50 mouse cellular contexts compared by ENCODE assay signal in genomic region chr1:82993947-82994346, GRCm38 (mm10). TPM values are rescaled to one million over a fixed set of nuclear protein-coding genes. Genes with fewer than 3 reads are reported as not detected.
"Had no signal": no experiment of that assay in that cellular context is flagged by ENCODE, and none has a peak within 500 bp of the region (broad histone marks: within the 10 kb centered on the region; RNA-seq: fewer than 3 reads in every experiment).

No protein-coding gene starts in this region.

- ATAC-seq: hindbrain, embryonic 16.5 days; hindbrain, postnatal 0 days; inflammation-experienced regulatory T-cells, adult 6 months; intestine, embryonic 15.5 days; intestine, embryonic 16.5 days; intestine, postnatal 0 days had no signal

- H3K27me3 ChIP-seq: heart, embryonic 13.5 days; heart, embryonic 15.5 days; hindbrain, embryonic 12.5 days; hindbrain, embryonic 13.5 days; hindbrain, embryonic 15.5 days; intestine, embryonic 15.5 days; kidney, embryonic 15.5 days had no signal

- H3K27ac ChIP-seq: heart, embryonic 13.5 days; heart, embryonic 15.5 days; hindbrain, embryonic 10.5 days; hindbrain, embryonic 12.5 days; hindbrain, embryonic 13.5 days; hindbrain, embryonic 14.5 days; hindbrain, embryonic 15.5 days; hindbrain, postnatal 0 days; intestine, embryonic 15.5 days; kidney, embryonic 15.5 days; kidney, postnatal 0 days; layer of hippocampus, adult 2 months; left cerebral cortex, adult 2 months had no signal

- H3K36me3 ChIP-seq: heart, embryonic 13.5 days; heart, embryonic 15.5 days; hindbrain, embryonic 10.5 days; hindbrain, embryonic 12.5 days; hindbrain, embryonic 13.5 days; hindbrain, embryonic 15.5 days; intestine, embryonic 15.5 days; kidney, embryonic 15.5 days had no signal

- H3K4me2 ChIP-seq: heart, embryonic 13.5 days; heart, embryonic 15.5 days; hindbrain, embryonic 12.5 days; hindbrain, embryonic 13.5 days; hindbrain, embryonic 14.5 days; hindbrain, embryonic 15.5 days; intestine, embryonic 15.5 days; kidney, embryonic 15.5 days had no signal

- DNase-seq: heart, postnatal 10 days; heart, postnatal 14 days; heart, postnatal 36 days; heart, postnatal 4 days; kidney, adult 11 months; kidney, adult 18-20 months; kidney, adult 2 months; kidney, adult 8-10 months; kidney, adult 9 months; kidney, postnatal 10 days; kidney, postnatal 14 days; kidney, postnatal 25 days; kidney, postnatal 36 days; kidney, postnatal 4 days; layer of hippocampus, adult 9-11 months; layer of hippocampus, postnatal 36 days had no signal

- H3K9ac ChIP-seq: heart, embryonic 13.5 days; heart, embryonic 15.5 days; hindbrain, embryonic 12.5 days; hindbrain, embryonic 13.5 days; hindbrain, embryonic 14.5 days; hindbrain, embryonic 15.5 days; intestine, embryonic 15.5 days; kidney, embryonic 15.5 days had no signal

- H3K9me3 ChIP-seq: heart, embryonic 13.5 days; heart, embryonic 15.5 days; hindbrain, embryonic 10.5 days; hindbrain, embryonic 12.5 days; hindbrain, embryonic 13.5 days; hindbrain, embryonic 15.5 days; intestine, embryonic 15.5 days; kidney, embryonic 15.5 days had no signal

- H3K4me3 ChIP-seq: heart, embryonic 13.5 days; heart, embryonic 15.5 days; hindbrain, embryonic 10.5 days; hindbrain, embryonic 12.5 days; hindbrain, embryonic 13.5 days; hindbrain, embryonic 15.5 days; intestine, embryonic 15.5 days; kidney, embryonic 15.5 days; layer of hippocampus, adult 2 months; left cerebral cortex, adult 2 months had no signal

- H3K4me1 ChIP-seq: heart, embryonic 15.5 days; hindbrain, embryonic 10.5 days; hindbrain, embryonic 12.5 days; hindbrain, embryonic 13.5 days; hindbrain, embryonic 15.5 days; intestine, embryonic 15.5 days; kidney, embryonic 15.5 days had no signal

RNA-seq across cellular contexts. Expression of gene Gm47959, which starts 6.4 kb away (rescaled TPM):
- total RNA-seq: heart, postnatal 10 days; heart, postnatal 14 days; heart, postnatal 25 days; heart, postnatal 36 days; heart, postnatal 4 days; hematopoietic stem cell, adult 5-6 weeks; hindbrain, postnatal 0 days; layer of hippocampus, adult 18-20 months; layer of hippocampus, adult 2 months; layer of hippocampus, adult 8-10 months; layer of hippocampus, postnatal 10 days; layer of hippocampus, postnatal 14 days; layer of hippocampus, postnatal 25 days; layer of hippocampus, postnatal 36 days; left cerebral cortex, adult 18-20 months; left cerebral cortex, adult 2 months; left cerebral cortex, adult 8-10 months had no signal
- polyA plus RNA-seq: heart, embryonic 13.5 days; heart, embryonic 14.5 days; heart, embryonic 15.5 days; heart, embryonic 16.5 days; heart, postnatal 0 days; hindbrain, embryonic 10.5 days; hindbrain, embryonic 11.5 days; hindbrain, embryonic 12.5 days; hindbrain, embryonic 13.5 days; hindbrain, embryonic 14.5 days; hindbrain, embryonic 15.5 days; hindbrain, embryonic 16.5 days; hindbrain, postnatal 0 days; inflammation-experienced regulatory T-cells, adult 6 months; intestine, embryonic 14.5 days; intestine, embryonic 15.5 days; intestine, embryonic 16.5 days; intestine, postnatal 0 days; kidney, adult 2 months; kidney, embryonic 14.5 days; kidney, embryonic 15.5 days; kidney, embryonic 16.5 days; kidney, postnatal 0 days; large intestine, adult 2 months had no signal

RNA-seq across cellular contexts. Expression of gene Gm47955, which starts 33.9 kb away (rescaled TPM):
- total RNA-seq: heart, postnatal 10 days; heart, postnatal 14 days; heart, postnatal 25 days; heart, postnatal 36 days; heart, postnatal 4 days; hematopoietic stem cell, adult 5-6 weeks; hindbrain, postnatal 0 days; layer of hippocampus, adult 18-20 months; layer of hippocampus, adult 2 months; layer of hippocampus, adult 8-10 months; layer of hippocampus, postnatal 10 days; layer of hippocampus, postnatal 14 days; layer of hippocampus, postnatal 25 days; layer of hippocampus, postnatal 36 days; left cerebral cortex, adult 18-20 months; left cerebral cortex, adult 2 months; left cerebral cortex, adult 8-10 months had no signal
- polyA plus RNA-seq: heart, embryonic 13.5 days; heart, embryonic 14.5 days; heart, embryonic 15.5 days; heart, embryonic 16.5 days; heart, postnatal 0 days; hindbrain, embryonic 10.5 days; hindbrain, embryonic 11.5 days; hindbrain, embryonic 12.5 days; hindbrain, embryonic 13.5 days; hindbrain, embryonic 14.5 days; hindbrain, embryonic 15.5 days; hindbrain, embryonic 16.5 days; hindbrain, postnatal 0 days; inflammation-experienced regulatory T-cells, adult 6 months; intestine, embryonic 14.5 days; intestine, embryonic 15.5 days; intestine, embryonic 16.5 days; intestine, postnatal 0 days; kidney, adult 2 months; kidney, embryonic 14.5 days; kidney, embryonic 15.5 days; kidney, embryonic 16.5 days; kidney, postnatal 0 days; large intestine, adult 2 months had no signal

RNA-seq across cellular contexts. Expression of gene Gm7544, which starts 38.1 kb away (rescaled TPM):
- total RNA-seq: heart, postnatal 10 days; heart, postnatal 14 days; heart, postnatal 25 days; heart, postnatal 36 days; heart, postnatal 4 days; hematopoietic stem cell, adult 5-6 weeks; hindbrain, postnatal 0 days; layer of hippocampus, adult 18-20 months; layer of hippocampus, adult 2 months; layer of hippocampus, adult 8-10 months; layer of hippocampus, postnatal 10 days; layer of hippocampus, postnatal 14 days; layer of hippocampus, postnatal 25 days; layer of hippocampus, postnatal 36 days; left cerebral cortex, adult 18-20 months; left cerebral cortex, adult 2 months; left cerebral cortex, adult 8-10 months had no signal
- polyA plus RNA-seq: heart, embryonic 13.5 days; heart, embryonic 14.5 days; heart, embryonic 15.5 days; heart, embryonic 16.5 days; heart, postnatal 0 days; hindbrain, embryonic 10.5 days; hindbrain, embryonic 11.5 days; hindbrain, embryonic 12.5 days; hindbrain, embryonic 13.5 days; hindbrain, embryonic 14.5 days; hindbrain, embryonic 15.5 days; hindbrain, embryonic 16.5 days; hindbrain, postnatal 0 days; inflammation-experienced regulatory T-cells, adult 6 months; intestine, embryonic 14.5 days; intestine, embryonic 15.5 days; intestine, embryonic 16.5 days; intestine, postnatal 0 days; kidney, adult 2 months; kidney, embryonic 14.5 days; kidney, embryonic 15.5 days; kidney, embryonic 16.5 days; kidney, postnatal 0 days; large intestine, adult 2 months had no signal

RNA-seq across cellular contexts. Expression of gene Slc19a3, which starts 44.3 kb away (rescaled TPM):
- polyA plus RNA-seq: inflammation-experienced regulatory T-cells, adult 6 months had no signal

RNA-seq across cellular contexts. Expression of gene Krtap28-10, which starts 48.3 kb away (rescaled TPM):
- total RNA-seq: heart, postnatal 10 days; heart, postnatal 14 days; heart, postnatal 25 days; heart, postnatal 36 days; heart, postnatal 4 days; hematopoietic stem cell, adult 5-6 weeks; hindbrain, postnatal 0 days; layer of hippocampus, adult 18-20 months; layer of hippocampus, adult 2 months; layer of hippocampus, adult 8-10 months; layer of hippocampus, postnatal 10 days; layer of hippocampus, postnatal 14 days; layer of hippocampus, postnatal 25 days; layer of hippocampus, postnatal 36 days; left cerebral cortex, adult 18-20 months; left cerebral cortex, adult 2 months; left cerebral cortex, adult 8-10 months had no signal
- polyA plus RNA-seq: heart, embryonic 13.5 days; heart, embryonic 14.5 days; heart, embryonic 15.5 days; heart, embryonic 16.5 days; heart, postnatal 0 days; hindbrain, embryonic 10.5 days; hindbrain, embryonic 11.5 days; hindbrain, embryonic 12.5 days; hindbrain, embryonic 13.5 days; hindbrain, embryonic 14.5 days; hindbrain, embryonic 15.5 days; hindbrain, embryonic 16.5 days; hindbrain, postnatal 0 days; inflammation-experienced regulatory T-cells, adult 6 months; intestine, embryonic 14.5 days; intestine, embryonic 15.5 days; intestine, embryonic 16.5 days; intestine, postnatal 0 days; kidney, adult 2 months; kidney, embryonic 14.5 days; kidney, embryonic 15.5 days; kidney, embryonic 16.5 days; kidney, postnatal 0 days; large intestine, adult 2 months had no signal
